Mouse (Mus musculus): Measurements from ENCODE around the gene Pom121l2. TPM values are rescaled to one million over a fixed set of nuclear protein-coding genes. Genes with fewer than 3 reads are reported as not detected.

Pom121l2 gene
- polyA plus RNA-seq, 1 experiment from 2014 or later, result 0.09 TPM

DNA sequence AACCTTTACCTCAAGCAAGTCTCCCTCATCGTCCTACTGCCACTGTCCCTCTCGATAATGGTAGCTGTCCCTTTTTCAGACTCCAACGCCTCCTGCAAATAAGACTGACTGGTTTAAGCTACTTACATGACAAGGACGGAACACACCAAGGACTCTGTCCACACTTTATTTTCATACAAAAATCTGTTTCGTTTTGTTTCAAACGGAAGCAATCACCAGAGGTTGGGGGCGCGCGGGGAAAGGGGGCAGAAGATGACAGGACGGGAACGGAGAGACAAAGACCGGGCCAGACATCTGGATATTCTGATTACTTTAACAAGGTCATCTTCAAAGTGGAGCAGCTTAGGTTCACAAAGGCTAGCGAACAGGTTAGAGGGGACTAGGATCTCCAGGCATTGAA is 32.7 kb downstream of the Pom121l2 start:
- peak overlapping the region; percentile 49 for H3K4me3 ChIP-seq
- H3K4me1 ChIP-seq, result peaks cover 9% of the 10 kb centered on the region
- no peak for DNase-seq (ENCODE audit: low spot score)
- H3K27ac ChIP-seq, result no peak overlapping the region
- H3K27me3 ChIP-seq (ENCODE audit: insufficient read depth, poor library complexity, severe bottlenecking), result peaks cover 64% of the 10 kb centered on the region
- H3K9me3 ChIP-seq, result no peaks in the 10 kb centered on the region
- no peaks in the 10 kb centered on the region for H3K36me3 ChIP-seq
- WGBS, result 22% methylated on average over 13 of the region's 13 CpGs

DNA sequence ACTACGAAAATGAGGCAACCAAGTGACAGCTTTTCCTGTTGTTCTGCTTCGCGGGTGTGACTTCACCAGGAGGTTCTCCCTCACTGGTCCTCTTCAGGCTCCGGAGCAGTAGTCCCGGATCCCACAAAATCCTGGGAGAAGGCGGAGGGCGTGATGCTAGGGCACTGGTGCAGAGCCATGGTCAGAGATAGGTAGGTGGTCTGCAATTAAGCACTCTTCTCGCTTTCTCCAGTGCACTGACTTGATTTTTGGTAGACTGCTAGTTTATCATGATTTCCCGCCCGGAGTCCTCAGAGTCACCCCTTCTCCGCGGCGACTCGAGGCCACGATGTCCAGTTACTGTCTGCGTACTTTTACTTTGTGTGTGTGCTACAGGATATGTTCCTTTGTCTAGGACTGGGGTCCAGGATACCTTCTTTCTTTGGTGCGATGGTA is 33.4 kb downstream of the Pom121l2 start:
- Histone ChIP-seq H3K27ac (no peak overlapping the region), H3K4me3 (peak overlapping the region; percentile 49), H3K27me3 (ENCODE audit: insufficient read depth, poor library complexity, severe bottlenecking) (peaks cover 61% of the 10 kb centered on the region), H3K9me3 (no peaks in the 10 kb centered on the region), H3K4me1 (peaks cover 9% of the 10 kb centered on the region), H3K36me3 (no peaks in the 10 kb centered on the region)
- no peak for DNase-seq (ENCODE audit: low spot score)
- 10% methylated on average over 17 of the region's 17 CpGs for whole genome bisulfite sequencing

DNA sequence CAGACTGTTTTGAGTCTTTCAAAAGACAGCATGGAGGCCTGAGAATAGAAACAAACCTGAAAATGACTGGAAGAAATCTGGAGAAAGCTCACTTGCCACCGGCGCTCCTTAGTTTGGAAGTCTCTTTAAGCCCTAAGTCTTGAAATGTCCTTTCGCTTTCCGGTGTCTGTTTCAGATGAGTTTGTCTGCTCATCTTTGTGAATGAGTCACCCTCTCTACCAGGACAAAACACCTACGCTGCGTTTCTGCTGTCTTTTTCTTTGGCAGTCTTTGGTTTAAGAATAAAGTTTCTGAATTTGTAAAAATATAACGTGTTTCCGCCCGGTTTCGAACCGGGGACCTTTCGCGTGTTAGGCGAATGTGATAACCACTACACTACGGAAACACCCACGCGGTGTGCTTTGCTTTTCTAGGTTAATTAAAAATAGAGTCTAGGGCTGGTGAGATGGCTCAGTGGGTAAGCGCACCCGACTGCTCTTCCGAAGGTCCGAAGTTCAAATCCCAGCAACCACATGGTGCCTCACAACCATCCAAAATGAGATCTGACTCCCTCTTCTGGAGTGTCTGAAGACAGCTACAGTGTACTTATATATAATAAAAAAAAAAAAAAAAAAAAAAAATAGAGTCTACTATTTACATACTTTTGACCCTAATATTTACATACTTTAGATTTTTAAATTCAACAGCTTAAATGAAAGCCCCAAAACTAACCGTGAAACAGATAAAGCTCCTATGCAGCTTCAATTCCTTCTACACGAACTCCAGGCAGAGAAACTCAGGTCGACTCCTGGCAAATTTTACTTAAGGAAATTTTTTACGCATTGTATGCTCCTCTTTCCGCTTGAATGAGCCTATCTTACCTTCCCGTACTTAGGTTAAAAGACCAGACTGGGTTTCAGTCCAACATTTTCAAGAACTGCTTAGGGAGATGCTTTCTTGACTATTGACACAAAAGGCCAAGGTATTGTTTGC is 34.8 kb downstream of the Pom121l2 start:
- Histone ChIP-seq H3K9me3 (no peaks in the 10 kb centered on the region), H3K36me3 (no peaks in the 10 kb centered on the region), H3K4me1 (peaks cover 9% of the 10 kb centered on the region), H3K27ac (no peak overlapping the region), H3K4me3 (peak overlapping the region; percentile 49), H3K27me3 (ENCODE audit: insufficient read depth, poor library complexity, severe bottlenecking) (peaks cover 48% of the 10 kb centered on the region)
- peak; percentile 92 for DNase-seq (ENCODE audit: low spot score)
- 14% methylated on average over 27 of the region's 27 CpGs for WGBS

DNA sequence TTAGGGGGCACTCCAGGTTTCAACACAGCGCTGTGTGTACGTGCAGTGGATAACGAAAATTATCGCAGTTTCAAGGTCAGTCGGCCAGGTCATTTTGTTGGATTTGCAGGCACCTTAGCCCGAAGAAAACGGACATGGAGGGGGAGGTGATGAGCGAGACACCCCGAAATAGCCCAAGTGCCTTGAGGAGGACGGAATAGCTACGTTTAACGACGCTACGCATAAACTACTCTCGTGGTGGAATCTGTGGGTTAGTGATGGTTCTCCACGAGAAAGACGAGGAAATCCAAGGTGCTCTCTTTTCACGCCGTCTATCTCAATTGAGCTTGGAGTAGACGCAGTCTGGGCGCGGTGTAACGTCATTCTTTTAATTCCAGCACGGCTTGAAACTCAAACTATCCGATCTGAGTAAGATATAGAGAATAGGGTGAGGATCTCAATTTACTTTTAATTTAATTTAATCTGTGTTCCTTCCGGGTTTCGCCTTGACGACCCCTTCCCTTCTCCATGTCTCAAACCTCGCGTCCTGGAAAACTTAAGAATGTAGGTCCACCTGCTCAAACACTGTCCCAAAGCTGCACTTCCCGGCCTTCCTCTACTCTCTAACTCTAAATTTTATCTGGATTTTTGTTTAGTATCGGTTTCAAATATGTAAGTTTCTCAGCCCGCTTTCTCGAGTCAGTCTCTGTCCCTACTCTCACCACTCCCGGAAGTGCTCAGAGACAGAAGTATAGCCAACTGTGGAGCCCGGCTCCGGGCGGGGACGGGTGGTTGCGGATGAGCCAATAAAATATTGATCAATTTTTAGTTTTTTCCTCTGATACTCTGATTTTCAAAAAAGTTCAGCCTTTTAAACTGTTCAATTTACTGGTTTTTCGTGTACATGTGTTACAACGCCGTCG is 39.2 kb downstream of the Pom121l2 start:
- H3K4me3 ChIP-seq, result peak overlapping the region; percentile 65
- no peaks in the 10 kb centered on the region for H3K36me3 ChIP-seq
- H3K4me1 ChIP-seq, result no peaks in the 10 kb centered on the region
- no peaks in the 10 kb centered on the region for H3K9me3 ChIP-seq
- peak overlapping the region; percentile 75 for H3K27ac ChIP-seq
- under 1% methylated on average over 44 of the region's 44 CpGs for WGBS
- peak; percentile 76 for DNase-seq (ENCODE audit: low spot score)
- peaks cover 7% of the 10 kb centered on the region for H3K27me3 ChIP-seq (ENCODE audit: insufficient read depth, poor library complexity, severe bottlenecking)

DNA sequence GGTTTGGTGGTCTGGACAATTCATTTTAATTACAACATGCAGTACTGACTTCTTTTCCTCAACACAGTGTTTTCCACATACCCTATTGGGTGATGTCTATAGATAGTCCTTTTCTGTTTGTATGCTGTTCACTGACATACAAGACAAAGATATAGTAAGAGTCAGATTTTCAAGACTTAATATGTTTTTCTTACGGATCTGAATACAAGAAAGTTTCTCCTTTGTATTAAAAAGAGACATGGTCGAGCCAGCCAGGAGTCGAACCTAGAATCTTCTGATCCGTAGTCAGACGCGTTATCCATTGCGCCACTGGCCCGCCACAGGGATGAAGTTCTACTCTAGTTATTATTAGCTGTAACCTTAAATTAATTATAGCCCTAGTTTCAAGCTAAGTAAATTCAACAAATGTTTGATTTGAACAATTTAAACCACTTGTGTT is 39.9 kb downstream of the Pom121l2 start:
- Histone ChIP-seq H3K4me1 (no peaks in the 10 kb centered on the region), H3K4me3 (peak overlapping the region; percentile 65), H3K9me3 (no peaks in the 10 kb centered on the region), H3K27ac (peak overlapping the region; percentile 22; the same call in 1 of the 2 replicates), H3K36me3 (no peaks in the 10 kb centered on the region), H3K27me3 (ENCODE audit: insufficient read depth, poor library complexity, severe bottlenecking) (peaks cover 5% of the 10 kb centered on the region; the same call in 1 of the 2 replicates)
- WGBS, result under 1% methylated on average over 8 of the region's 8 CpGs
- peak; percentile 79 for DNase-seq (ENCODE audit: low spot score)

DNA sequence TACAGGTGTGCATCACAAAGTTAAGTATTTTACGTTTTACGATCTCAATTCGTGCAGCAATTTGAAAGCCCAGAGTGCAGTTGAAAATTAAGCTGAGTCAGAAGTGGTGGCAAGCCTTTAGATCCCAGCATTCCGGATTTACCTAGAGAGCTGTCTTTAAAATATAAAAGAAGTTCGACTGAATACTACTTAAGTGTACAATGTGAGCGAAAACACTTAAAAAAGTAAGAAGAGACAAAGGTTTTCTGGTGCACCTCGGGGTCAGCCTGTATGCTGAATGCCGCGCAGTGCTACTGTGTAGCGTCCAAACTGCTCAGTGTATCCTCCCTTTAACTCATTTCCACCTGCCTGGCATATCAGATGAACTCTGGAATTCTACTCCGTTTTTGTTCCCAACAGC is 40.6 kb downstream of the Pom121l2 start:
- Histone ChIP-seq H3K4me1 (no peaks in the 10 kb centered on the region), H3K9me3 (no peaks in the 10 kb centered on the region), H3K36me3 (no peaks in the 10 kb centered on the region), H3K27me3 (ENCODE audit: insufficient read depth, poor library complexity, severe bottlenecking) (peaks cover 5% of the 10 kb centered on the region; the same call in 1 of the 2 replicates), H3K4me3 (peak overlapping the region; percentile 65), H3K27ac (peak overlapping the region; percentile 36; the same call in 1 of the 2 replicates)
- WGBS, result under 1% methylated on average over 11 of the region's 11 CpGs
- DNase-seq (ENCODE audit: low spot score), result no peak

DNA sequence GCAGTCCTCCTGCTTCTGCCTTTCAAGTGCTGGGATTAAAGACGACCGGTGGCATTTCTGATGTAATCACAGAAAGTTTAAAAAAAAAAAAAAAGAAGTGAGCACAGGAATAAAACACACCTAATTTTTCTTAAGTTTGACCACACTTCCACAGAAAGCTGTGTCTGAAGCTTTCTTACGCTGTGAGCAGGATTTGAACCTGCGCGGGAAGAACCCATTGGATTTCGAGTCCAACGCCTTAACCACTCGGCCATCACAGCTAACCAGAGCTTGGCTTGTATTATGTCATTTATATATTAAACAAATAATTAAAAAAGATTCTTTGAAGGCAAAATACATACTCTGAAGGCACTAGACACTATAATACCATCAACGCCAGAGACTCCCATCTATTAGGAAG is 41.2 kb downstream of the Pom121l2 start:
- H3K27ac ChIP-seq, result 0 out of 2 replicates have a peak overlapping the region, but pooled peaks have one; percentile 36
- no peaks in the 10 kb centered on the region for H3K4me1 ChIP-seq
- DNase-seq (ENCODE audit: low spot score), result peak; percentile 89
- WGBS, result under 1% methylated on average over 9 of the region's 9 CpGs
- H3K36me3 ChIP-seq, result no peaks in the 10 kb centered on the region
- H3K4me3 ChIP-seq, result peak overlapping the region; percentile 65
- H3K27me3 ChIP-seq (ENCODE audit: insufficient read depth, poor library complexity, severe bottlenecking), result peaks cover 5% of the 10 kb centered on the region; the same call in 1 of the 2 replicates
- H3K9me3 ChIP-seq, result no peaks in the 10 kb centered on the region

DNA sequence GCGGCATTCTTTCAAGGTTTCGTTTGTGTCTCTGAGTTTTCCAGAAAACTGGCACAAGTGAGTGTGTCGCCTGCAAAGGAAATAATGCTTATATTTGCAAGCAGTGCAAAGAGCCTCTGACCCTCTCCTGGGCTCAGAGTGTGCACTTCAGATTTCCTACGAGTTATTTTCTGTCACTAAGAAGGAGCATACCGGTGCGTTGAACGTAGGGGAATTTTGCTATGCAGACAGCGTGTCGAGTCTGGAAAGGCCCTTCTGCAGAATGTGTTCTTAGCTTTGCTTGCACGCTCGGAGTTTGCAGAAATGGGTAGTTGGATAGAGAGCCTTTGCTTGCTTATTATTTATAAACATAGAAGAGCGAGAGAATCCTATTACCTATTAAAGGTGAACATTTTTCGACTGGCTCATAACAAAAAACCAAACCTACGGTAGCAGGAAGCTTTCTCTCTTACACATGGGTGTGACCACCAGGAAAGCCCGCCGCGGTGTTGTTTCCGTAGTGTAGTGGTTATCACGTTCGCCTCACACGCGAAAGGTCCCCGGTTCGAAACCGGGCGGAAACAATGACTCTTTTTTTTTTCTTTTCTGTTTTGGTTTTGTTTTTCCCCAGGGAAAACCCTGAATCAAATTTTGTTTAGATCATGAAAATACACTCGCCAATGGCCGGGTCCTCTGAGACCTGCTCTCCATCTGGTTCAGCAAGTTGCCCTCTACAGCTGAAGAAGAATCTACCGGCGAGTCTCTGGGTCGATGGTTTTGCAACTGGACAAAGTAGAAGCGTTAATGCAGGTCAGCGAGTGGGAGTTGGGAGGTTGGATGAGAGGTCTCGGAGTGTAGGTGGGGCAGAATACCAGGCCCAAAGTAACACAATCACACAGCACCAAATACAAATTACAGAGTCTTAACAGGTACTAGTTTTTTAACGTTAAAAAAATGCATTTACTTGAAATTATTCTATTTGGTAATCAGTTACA is 45.4 kb downstream of the Pom121l2 start:
- Histone ChIP-seq H3K4me3 (peak overlapping the region; percentile 70), H3K4me1 (no peaks in the 10 kb centered on the region), H3K27ac (peak overlapping the region; percentile 76), H3K36me3 (no peaks in the 10 kb centered on the region), H3K27me3 (ENCODE audit: insufficient read depth, poor library complexity, severe bottlenecking) (no peaks in the 10 kb centered on the region), H3K9me3 (no peaks in the 10 kb centered on the region)
- WGBS, result under 1% methylated on average over 35 of the region's 35 CpGs
- peak; percentile 92 for DNase-seq (ENCODE audit: low spot score)

DNA sequence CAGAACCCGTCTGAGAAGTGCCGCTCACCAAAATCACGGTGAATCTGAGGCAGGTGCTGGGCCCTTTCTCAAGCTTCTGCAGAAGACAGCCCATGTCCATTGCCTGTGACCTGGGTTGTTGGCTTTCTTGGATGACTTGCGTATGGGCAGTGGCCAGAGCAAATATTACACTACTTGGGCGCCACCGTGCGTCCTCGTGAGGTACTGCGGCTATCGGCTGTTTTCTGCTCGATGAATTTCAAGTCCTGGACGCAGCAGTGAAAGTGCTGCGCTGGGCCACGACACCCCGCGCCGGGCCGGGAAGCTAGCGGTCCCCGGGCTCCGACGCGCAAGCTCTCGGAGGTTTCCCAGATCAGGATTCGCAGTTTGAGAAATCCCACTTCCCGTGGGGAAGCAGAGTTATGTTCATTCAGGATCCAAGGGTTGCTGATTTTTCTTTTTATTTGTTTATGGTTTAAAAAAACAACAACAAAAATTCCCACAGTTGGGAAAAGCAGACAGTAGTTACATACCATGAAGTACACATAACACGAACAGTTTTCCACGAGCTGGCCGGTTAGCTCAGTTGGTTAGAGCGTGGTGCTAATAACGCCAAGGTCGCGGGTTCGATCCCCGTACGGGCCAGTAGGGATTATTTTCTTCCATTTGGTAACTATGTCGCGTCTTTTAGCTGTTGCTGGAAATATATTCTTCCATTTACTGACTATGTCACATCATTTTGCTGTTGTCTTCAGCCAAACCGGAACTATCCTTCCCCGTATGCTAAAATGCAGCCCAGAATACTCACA is 47.9 kb downstream of the Pom121l2 start:
- no peaks in the 10 kb centered on the region for H3K9me3 ChIP-seq
- H3K36me3 ChIP-seq, result no peaks in the 10 kb centered on the region
- no peaks in the 10 kb centered on the region for H3K27me3 ChIP-seq (ENCODE audit: insufficient read depth, poor library complexity, severe bottlenecking)
- under 1% methylated on average over 40 of the region's 40 CpGs for WGBS
- H3K4me1 ChIP-seq, result peaks cover 2% of the 10 kb centered on the region; the same call in 1 of the 2 replicates
- DNase-seq (ENCODE audit: low spot score), result peak; percentile 97
- peak overlapping the region; percentile 84 for H3K27ac ChIP-seq
- H3K4me3 ChIP-seq, result peak overlapping the region; percentile 65

DNA sequence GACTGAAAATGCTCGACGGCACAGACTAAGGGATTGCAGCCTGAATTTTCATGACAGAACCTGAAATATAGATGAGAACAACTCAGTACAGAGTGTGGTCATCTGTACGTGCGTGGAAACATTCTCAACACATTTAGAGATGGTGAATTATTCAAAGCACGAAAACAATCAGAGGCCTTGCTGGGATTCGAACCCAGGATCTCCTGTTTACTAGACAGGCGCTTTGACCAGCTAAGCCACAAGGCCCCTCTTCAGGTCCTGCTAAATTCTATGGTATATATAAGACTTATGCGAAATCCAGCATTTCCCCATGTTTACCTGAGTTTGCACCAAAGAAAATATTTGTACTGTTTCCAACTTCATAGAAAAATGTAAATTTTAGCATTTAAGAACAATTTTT is 48.9 kb downstream of the Pom121l2 start:
- 23% methylated on average over 8 of the region's 8 CpGs for WGBS
- peak overlapping the region; percentile 65 for H3K4me3 ChIP-seq
- DNase-seq (ENCODE audit: low spot score), result no peak

DNA sequence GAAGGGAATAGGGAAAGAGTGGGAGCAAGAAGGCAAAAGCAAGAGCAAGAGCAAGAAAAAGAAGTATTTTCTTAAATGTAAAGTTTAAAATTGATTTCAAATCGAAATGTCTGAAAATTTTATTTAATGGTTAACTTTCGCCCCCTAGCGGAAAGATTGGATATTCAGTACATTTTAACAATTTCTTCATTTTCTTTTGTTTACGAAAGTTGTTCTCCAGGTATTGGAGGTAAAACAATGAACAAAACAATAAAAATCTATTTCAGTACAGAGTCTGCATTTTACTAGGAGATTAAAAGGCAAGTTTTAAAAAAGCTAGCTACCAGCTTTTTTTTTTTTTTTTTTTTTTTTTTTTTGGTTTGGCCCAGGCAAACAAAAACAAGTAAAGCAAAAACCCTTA is 49.5 kb downstream of the Pom121l2 start:
- 16% methylated on average over 4 of the region's 4 CpGs for WGBS
- H3K36me3 ChIP-seq, result no peaks in the 10 kb centered on the region
- H3K27ac ChIP-seq, result no peak overlapping the region
- H3K4me1 ChIP-seq, result peaks cover 5% of the 10 kb centered on the region; the same call in 1 of the 2 replicates
- no peak for DNase-seq (ENCODE audit: low spot score)
- no peak overlapping the region for H3K4me3 ChIP-seq
- no peaks in the 10 kb centered on the region for H3K9me3 ChIP-seq
- H3K27me3 ChIP-seq (ENCODE audit: insufficient read depth, poor library complexity, severe bottlenecking), result no peaks in the 10 kb centered on the region

More for the DNA sequence above, 48.9 kb downstream of the Pom121l2 start:
- no peak overlapping the region for H3K27ac ChIP-seq
- H3K36me3 ChIP-seq, result no peaks in the 10 kb centered on the region
- no peaks in the 10 kb centered on the region for H3K9me3 ChIP-seq
- H3K27me3 ChIP-seq (ENCODE audit: insufficient read depth, poor library complexity, severe bottlenecking), result no peaks in the 10 kb centered on the region
- H3K4me1 ChIP-seq, result peaks cover 5% of the 10 kb centered on the region; the same call in 1 of the 2 replicates

Data from heart, embryonic 10.5 days (tissue).